Mouse (Mus musculus) hindbrain, embryonic 10.5 days (tissue): ENCODE data around the gene Lamtor1. TPM values are rescaled to one million over a fixed set of nuclear protein-coding genes. Genes with fewer than 3 reads are reported as not detected.
"Not testable (repeated sequence)": the region's sequence is repeated elsewhere in the genome, so short reads cannot be mapped to it uniquely, and the experiment has no call there.

ENCODE experiments used
- DNase-seq: peaks from one replicate; pipeline ENCODE4 v3.0.0-alpha.2; 2017; ENCODE audit warnings: low spot score
- H3K27ac ChIP-seq: fragments of 300-500 bp; sonication (generic); 2 replicates; pipeline ENCODE4 v1.5.1; 2016; ENCODE audit warnings: mild to moderate bottlenecking, moderate library complexity
- H3K27me3 ChIP-seq: fragments of 300-500 bp; sonication (generic); 2 replicates; pipeline ENCODE4 v1.6.1; 2016; ENCODE audit warnings: mild to moderate bottlenecking; ENCODE audit not compliant: poor library complexity, insufficient read depth, severe bottlenecking
- H3K36me3 ChIP-seq: fragments of 300-500 bp; sonication (generic); 2 replicates; pipeline ENCODE4 v1.6.1; 2016; ENCODE audit warnings: mild to moderate bottlenecking, moderate library complexity
- H3K4me1 ChIP-seq: fragments of 300-500 bp; sonication (generic); replicated peaks from 2 replicates; pipeline ENCODE4 v1.6.1; 2016; ENCODE audit warnings: mild to moderate bottlenecking
- H3K4me3 ChIP-seq: fragments of 300-500 bp; sonication (generic); 2 replicates; pipeline ENCODE4 v1.5.1; 2016; ENCODE audit warnings: mild to moderate bottlenecking, moderate library complexity
- H3K9me3 ChIP-seq: fragments of 300-500 bp; sonication (generic); 2 replicates; pipeline ENCODE4 v1.6.1; 2016; ENCODE audit warnings: mild to moderate bottlenecking, moderate library complexity
- WGBS: fragments of 180-500 bp; shearing (Covaris S2); methylation state at CpG from one replicate; pipeline ENCODE4 v1.1.7; 2016; 5-methylcytosine and 5-hydroxymethylcytosine counted together
- polyA plus RNA-seq: library from polyadenylated mRNA; unstranded; fragments of >200 nt; fragmentation: Nextera tagmentation; extraction: Ambion mirVana; gene quantifications from 2 replicates; pipeline ENCODE4 v1.2.1, GENCODE M21; 2016

Lamtor1 gene
- polyA plus RNA-seq, 1 experiment from 2014 or later = 173 TPM

DNA sequence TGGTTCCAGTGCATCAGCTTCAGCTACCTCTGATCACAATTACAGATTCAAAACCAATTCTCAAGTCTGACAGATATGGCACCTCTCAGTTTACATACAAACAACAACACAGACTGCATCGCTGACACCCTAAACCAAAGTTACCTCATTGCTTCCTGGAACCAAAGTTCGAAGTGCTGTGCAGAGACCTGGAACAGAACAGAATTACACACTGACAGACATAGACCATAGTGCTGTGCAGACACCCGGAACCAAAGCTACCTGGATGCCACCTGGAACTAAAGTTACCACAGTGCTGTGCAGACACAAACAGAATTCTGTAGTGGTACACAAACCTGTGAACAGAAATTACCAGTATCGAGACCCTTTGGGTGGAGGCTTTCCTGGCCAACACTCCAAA lies 34.1 kb downstream of the Lamtor1 start:
- H3K36me3 ChIP-seq = peaks cover 30% of the 10 kb centered on the region; the same call in 1 of the 2 replicates
- whole genome bisulfite sequencing = 93% methylated on average over 4 of the region's 4 CpGs

DNA sequence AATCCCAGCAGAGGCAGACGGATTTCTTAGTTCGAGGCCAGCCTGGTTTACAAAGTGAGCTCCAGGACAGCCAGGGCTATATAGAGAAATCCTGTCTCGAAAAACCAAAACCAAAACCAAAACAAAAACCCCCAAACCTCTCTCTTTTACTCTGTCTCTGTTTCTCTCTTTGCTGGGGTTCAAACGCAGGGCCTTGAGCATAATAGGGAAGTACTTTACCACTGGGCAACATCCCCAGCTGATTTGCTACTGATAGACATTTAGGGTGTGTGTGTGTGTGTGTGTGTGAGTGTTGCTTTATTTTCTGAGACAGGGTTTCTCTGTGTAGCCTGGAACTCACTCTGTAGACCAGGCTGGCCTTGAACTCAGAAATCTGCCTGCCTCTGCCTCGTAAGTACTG lies 43.3 kb downstream of the Lamtor1 start:
- H3K27ac ChIP-seq, H3K4me3 ChIP-seq, H3K27me3 ChIP-seq, H3K9me3 ChIP-seq, H3K36me3 ChIP-seq, H3K4me1 ChIP-seq, DNase-seq: not testable (repeated sequence)
- 94% methylated on average over 5 of the region's 5 CpGs for WGBS

More for the DNA sequence above, 34.1 kb downstream of the Lamtor1 start:
- Histone ChIP-seq H3K4me1 (peaks cover 8% of the 10 kb centered on the region), H3K27me3 (no peaks in the 10 kb centered on the region), H3K4me3 (no peak overlapping the region), H3K27ac (no peak overlapping the region), H3K9me3 (no peaks in the 10 kb centered on the region)
- DNase-seq = no peak

DNA sequence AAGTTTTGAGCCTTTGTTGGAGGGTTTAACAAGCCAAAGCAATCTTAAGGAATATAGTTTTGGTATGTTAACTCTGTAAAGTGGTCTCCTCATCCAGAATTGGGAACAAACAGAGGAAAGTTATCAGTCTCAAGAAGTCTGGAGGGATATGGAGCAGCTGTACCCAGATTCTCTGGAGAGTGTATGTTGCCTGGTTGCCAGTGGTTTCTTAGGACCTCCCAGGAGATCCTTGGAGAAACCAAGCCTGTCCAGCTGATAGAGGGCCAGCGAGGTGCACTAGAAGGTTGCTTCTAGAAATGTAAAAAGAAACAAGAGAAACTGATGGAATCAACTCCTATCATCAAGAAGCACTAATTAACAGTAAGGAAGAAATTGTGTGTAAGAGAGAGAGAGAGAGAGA lies 45.9 kb downstream of the Lamtor1 start:
- DNase-seq = no peak
- H3K27me3 ChIP-seq = no peaks in the 10 kb centered on the region
- WGBS = 80% methylated on average over 1 of the region's 1 CpGs
- H3K4me3 ChIP-seq = no peak overlapping the region
- no peak overlapping the region for H3K27ac ChIP-seq
- H3K9me3 ChIP-seq = no peaks in the 10 kb centered on the region
- 0 out of 2 replicates have a peak, but pooled peaks cover 6% of the 10 kb centered on the region for H3K4me1 ChIP-seq
- H3K36me3 ChIP-seq = no peaks in the 10 kb centered on the region

DNA sequence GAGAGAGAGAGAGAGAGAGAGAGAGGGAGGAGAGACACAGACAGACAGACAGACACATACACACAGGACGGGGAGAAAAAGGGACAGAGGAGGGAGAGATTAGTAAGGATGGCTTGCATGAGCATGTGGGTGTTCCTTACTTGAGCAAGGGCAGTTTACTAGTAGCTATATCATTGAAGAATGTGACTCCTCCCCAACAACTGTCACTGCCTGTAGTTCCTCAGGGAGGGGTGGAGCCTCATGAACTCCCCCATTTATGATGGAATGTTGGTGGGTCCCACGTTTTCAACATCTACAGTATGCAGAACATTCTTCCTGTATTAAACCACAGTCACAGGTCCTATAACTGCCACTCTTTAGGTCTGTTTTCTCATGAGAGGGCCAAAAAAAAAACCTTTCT lies 46.4 kb downstream of the Lamtor1 start:
- H3K27ac ChIP-seq = no peak overlapping the region
- H3K9me3 ChIP-seq = no peaks in the 10 kb centered on the region
- H3K27me3 ChIP-seq = no peaks in the 10 kb centered on the region
- no peaks in the 10 kb centered on the region for H3K36me3 ChIP-seq
- 0 out of 2 replicates have a peak, but pooled peaks cover 6% of the 10 kb centered on the region for H3K4me1 ChIP-seq
- H3K4me3 ChIP-seq = no peak overlapping the region
- 82% methylated on average over 2 of the region's 2 CpGs for WGBS
- no peak for DNase-seq

DNA sequence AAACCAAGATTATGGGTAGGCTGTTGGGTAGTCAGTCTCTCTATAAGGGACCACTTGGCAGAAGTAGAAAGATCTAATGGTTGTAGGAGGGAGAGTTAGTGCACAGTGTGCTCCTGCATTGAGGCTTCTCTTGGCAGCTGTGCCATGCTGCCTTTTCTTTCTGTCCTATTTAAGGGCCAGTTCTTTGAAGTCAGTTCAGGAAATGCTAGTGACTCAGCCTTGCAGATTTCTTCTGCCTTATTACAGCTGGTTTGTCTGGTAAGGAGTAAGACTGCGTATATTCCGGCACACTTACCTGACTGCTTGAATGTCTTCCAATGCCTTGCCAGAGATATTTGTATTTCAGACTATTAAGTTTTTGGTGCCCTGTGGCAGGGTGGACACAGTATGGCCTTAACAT lies 48.5 kb downstream of the Lamtor1 start:
- H3K4me1 ChIP-seq = 0 out of 2 replicates have a peak, but pooled peaks cover 6% of the 10 kb centered on the region
- no peak overlapping the region for H3K4me3 ChIP-seq
- no peaks in the 10 kb centered on the region for H3K9me3 ChIP-seq
- no peak overlapping the region for H3K27ac ChIP-seq
- H3K27me3 ChIP-seq = no peaks in the 10 kb centered on the region
- no peak for DNase-seq
- H3K36me3 ChIP-seq = no peaks in the 10 kb centered on the region
- WGBS = 96% methylated on average over 2 of the region's 2 CpGs

DNA sequence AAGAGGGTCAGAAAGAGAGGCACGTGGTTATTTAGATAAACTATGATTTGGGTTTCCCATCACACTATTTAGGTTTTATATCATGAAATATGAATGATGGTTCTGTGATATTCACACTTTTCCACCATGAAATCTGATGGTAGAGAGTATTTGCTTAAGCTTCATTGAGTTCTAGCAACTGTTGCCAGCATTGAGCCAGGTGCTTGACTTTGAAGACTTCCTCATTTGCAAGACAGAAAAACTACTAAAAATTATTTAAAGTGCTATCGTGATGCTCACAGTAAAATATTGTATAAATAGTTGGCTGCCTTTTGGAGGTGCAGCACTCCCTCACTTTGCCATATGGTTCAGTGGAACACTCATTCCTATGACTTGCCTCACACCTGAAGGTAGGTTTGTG lies 49.6 kb downstream of the Lamtor1 start:
- Histone ChIP-seq H3K9me3 (no peaks in the 10 kb centered on the region), H3K27ac (no peak overlapping the region), H3K4me3 (no peak overlapping the region), H3K27me3 (no peaks in the 10 kb centered on the region), H3K36me3 (no peaks in the 10 kb centered on the region), H3K4me1 (0 out of 2 replicates have a peak, but pooled peaks cover 11% of the 10 kb centered on the region)
- 84% methylated on average over 2 of the region's 2 CpGs for WGBS
- DNase-seq = no peak

DNA sequence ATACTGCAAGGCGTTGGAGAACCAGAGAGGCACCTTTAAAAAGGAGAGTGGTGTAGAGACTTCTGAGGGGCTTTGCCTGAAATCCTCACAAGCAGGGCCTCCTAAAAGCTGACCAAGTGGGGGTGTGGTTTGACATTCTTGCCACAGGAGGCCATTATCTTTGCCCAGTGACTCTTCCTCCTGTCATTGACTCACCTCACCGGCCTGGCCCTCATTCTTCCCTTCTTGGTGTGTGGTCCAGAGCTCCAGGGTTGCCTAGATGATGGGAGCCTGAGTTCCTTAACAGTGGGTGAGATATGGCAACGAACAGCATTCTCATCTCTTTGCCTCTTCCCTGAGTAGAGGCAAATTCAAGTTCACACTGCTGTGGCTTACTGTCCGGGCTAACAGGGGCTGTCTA lies 50.2 kb downstream of the Lamtor1 start:
- no peaks in the 10 kb centered on the region for H3K27me3 ChIP-seq
- no peak overlapping the region for H3K27ac ChIP-seq
- no peaks in the 10 kb centered on the region for H3K9me3 ChIP-seq
- WGBS = 61% methylated on average over 4 of the region's 4 CpGs
- no peak for DNase-seq
- H3K4me3 ChIP-seq = no peak overlapping the region
- H3K4me1 ChIP-seq = 0 out of 2 replicates have a peak, but pooled peaks cover 11% of the 10 kb centered on the region
- no peaks in the 10 kb centered on the region for H3K36me3 ChIP-seq

DNA sequence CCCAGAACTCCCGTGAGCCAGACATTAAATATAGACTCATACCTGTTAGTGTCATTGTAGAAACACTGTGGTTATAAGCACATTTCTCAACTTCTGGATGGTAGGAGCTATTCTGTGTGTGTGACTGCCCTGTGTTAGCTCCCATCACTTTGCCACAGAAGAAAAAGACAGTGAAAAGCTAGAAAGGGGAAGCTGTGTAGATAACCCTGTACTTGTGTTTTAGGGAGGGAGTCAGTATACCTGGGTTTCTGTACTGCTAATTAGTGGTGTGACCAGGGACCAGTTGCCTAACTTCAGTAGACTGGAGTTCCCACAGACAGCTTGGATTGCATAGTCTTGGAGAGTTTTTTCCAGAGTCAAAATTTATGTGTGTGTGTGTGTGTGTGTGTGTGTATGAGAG lies 50.8 kb downstream of the Lamtor1 start:
- H3K27ac ChIP-seq = no peak overlapping the region
- 86% methylated on average over 1 of the region's 1 CpGs for WGBS
- no peak overlapping the region for H3K4me3 ChIP-seq
- no peaks in the 10 kb centered on the region for H3K36me3 ChIP-seq
- no peak for DNase-seq
- 0 out of 2 replicates have a peak, but pooled peaks cover 11% of the 10 kb centered on the region for H3K4me1 ChIP-seq
- no peaks in the 10 kb centered on the region for H3K27me3 ChIP-seq
- no peaks in the 10 kb centered on the region for H3K9me3 ChIP-seq

DNA sequence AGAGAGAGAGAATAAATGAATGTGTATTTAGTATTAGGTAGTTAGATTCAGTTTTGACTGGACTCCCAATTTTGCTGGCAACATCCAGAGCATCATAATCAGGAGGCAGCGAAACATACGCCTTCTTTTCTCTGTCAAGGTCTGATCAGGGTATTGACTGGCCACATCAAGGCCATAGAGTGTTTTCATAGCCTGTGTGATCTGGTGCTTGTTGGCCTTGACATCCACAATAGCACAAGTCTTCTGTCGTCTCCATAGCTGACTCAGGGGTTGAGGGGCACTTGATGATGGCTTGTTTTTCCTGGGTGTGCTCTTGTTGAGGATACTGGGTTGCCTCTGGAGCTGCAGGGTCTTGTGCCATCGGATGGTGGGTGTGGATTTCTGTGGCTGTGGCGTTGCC lies 51.2 kb downstream of the Lamtor1 start:
- H3K4me3 ChIP-seq = no peak overlapping the region
- no peaks in the 10 kb centered on the region for H3K9me3 ChIP-seq
- DNase-seq = no peak
- H3K27ac ChIP-seq = no peak overlapping the region
- 0 out of 2 replicates have a peak, but pooled peaks cover 11% of the 10 kb centered on the region for H3K4me1 ChIP-seq
- no peaks in the 10 kb centered on the region for H3K36me3 ChIP-seq
- H3K27me3 ChIP-seq = no peaks in the 10 kb centered on the region
- 93% methylated on average over 5 of the region's 5 CpGs for WGBS

DNA sequence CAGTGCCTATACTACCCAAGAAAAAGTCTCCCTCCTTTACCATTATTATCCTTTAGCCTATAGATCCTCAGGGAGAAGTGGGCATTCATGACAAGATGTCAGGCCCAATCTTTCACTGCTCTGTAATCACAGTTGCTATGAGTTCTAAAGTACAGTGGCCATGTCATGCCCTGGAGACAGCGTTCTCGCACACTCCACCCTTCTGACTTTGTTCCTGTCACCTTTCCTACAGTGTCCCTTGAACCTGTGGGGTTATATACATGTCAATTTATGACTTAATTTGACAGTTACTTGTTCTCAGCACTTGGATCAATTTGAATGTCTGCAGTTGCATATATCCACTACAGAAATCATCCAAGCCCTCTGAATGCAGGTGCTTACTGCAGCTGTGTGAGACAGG lies 57.1 kb downstream of the Lamtor1 start:
- no peak for DNase-seq
- Histone ChIP-seq H3K4me3 (no peak overlapping the region), H3K27ac (no peak overlapping the region), H3K4me1 (0 out of 2 replicates have a peak, but pooled peaks cover 5% of the 10 kb centered on the region), H3K36me3 (no peaks in the 10 kb centered on the region), H3K9me3 (no peaks in the 10 kb centered on the region), H3K27me3 (no peaks in the 10 kb centered on the region)
- WGBS = 98% methylated on average over 2 of the region's 2 CpGs

DNA sequence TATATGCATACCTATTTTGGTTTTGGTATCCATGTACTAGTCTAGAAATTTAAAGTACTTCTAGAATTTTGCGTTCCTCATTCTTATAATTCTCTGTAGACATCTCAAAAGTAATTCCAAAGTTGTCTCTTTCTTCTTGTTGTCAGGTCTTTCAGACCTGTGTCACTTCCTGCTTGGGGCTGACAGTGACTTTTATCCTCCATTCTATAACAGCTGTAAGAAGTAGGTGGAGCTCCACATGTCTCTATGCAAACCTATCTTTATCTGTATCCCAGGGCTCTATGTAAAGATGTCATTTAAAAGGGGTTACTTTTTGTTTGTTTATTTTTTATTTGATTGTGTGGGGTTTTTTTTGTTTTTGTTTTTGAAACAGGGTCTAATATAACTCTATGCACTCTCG lies 57.9 kb downstream of the Lamtor1 start:
- 94% methylated on average over 2 of the region's 2 CpGs for WGBS
- H3K36me3 ChIP-seq = no peaks in the 10 kb centered on the region
- H3K27ac ChIP-seq = no peak overlapping the region
- no peak overlapping the region for H3K4me3 ChIP-seq
- DNase-seq = no peak
- H3K4me1 ChIP-seq = peaks cover 8% of the 10 kb centered on the region
- no peaks in the 10 kb centered on the region for H3K9me3 ChIP-seq
- no peaks in the 10 kb centered on the region for H3K27me3 ChIP-seq

DNA sequence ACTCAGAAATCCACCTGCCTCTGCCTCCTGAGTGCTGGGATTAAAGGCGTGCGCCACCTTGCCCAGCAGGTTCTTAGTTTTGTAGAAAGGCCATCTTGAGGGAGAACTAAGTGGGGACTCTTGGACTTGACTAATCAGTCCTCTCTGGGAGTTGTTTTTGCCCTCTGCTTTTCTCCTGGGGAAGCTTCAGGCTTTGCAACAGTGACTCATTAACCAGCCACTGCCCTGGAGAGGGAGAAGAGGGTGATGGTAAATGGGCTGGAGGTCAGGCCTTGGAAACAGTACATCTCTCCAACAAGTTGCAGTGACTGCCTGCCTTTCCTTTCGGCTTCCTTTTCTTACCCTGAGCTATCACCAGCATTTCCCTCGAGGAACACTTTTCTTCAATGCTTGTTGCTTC lies 58.8 kb downstream of the Lamtor1 start:
- WGBS = 92% methylated on average over 4 of the region's 4 CpGs
- H3K36me3 ChIP-seq = no peaks in the 10 kb centered on the region
- H3K27me3 ChIP-seq = no peaks in the 10 kb centered on the region
- no peak overlapping the region for H3K27ac ChIP-seq
- peaks cover 17% of the 10 kb centered on the region for H3K4me1 ChIP-seq
- no peak overlapping the region for H3K4me3 ChIP-seq
- DNase-seq = no peak
- no peaks in the 10 kb centered on the region for H3K9me3 ChIP-seq

DNA sequence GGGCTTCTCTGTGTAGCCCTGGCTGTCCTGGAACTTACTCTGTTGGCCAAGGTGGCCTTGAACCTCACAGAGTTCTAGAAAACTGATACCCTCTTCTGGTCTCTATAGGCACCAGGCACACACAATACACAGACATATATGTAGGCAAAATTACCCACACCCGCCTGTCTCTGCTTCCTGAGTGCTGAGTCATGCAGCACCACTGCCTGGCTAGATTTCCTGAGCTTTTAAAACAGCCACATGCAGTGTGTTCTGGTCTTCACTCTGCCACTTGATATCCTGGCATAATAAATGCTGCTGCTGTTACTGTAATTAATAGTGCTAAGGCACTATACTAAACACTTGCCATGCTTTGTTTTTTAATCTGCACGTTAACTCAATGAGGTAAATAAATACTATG lies 59.9 kb downstream of the Lamtor1 start:
- Histone ChIP-seq H3K27me3 (no peaks in the 10 kb centered on the region), H3K4me3 (no peak overlapping the region), H3K27ac (no peak overlapping the region), H3K36me3 (no peaks in the 10 kb centered on the region), H3K9me3 (no peaks in the 10 kb centered on the region), H3K4me1 (peaks cover 20% of the 10 kb centered on the region)
- WGBS = 71% methylated on average over 2 of the region's 2 CpGs
- DNase-seq = no peak

DNA sequence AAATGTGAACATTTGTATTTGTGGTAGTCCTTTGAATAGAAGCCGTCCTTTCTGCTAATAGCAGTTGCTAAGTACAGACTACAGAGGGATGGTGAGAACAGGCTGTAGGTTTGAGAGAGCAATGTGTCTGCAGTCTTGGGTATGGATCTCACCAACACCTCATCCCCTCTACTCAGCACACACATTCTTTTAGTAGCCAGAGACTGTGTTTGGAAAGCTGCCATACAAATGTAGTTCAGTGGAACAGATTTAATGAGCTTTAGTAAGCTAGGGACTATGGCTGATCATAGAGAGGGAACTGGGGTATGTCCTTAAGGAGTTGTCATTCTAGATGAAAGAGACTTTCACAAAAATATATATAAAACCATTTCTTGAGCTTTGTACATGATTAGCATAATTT lies 61.6 kb downstream of the Lamtor1 start:
- no peak for DNase-seq
- 80% methylated on average over 1 of the region's 1 CpGs for WGBS
- Histone ChIP-seq H3K27ac (no peak overlapping the region), H3K4me1 (peaks cover 36% of the 10 kb centered on the region), H3K9me3 (no peaks in the 10 kb centered on the region), H3K4me3 (no peak overlapping the region), H3K36me3 (no peaks in the 10 kb centered on the region), H3K27me3 (no peaks in the 10 kb centered on the region)
